Mouse (Mus musculus) Patski (cell line): ENCODE results near the gene Pdzd2. TPM values are rescaled to one million over a fixed set of nuclear protein-coding genes. Genes with fewer than 3 reads are reported as not detected.

Experiments used
- ATAC-seq: fragments of 100-300 bp; one replicate; pipeline ENCODE4 v1.8.0; 2021
- CTCF ChIA-PET: fragments of 350-600 bp; sonication (Branson Sonifier 250); formaldehyde crosslinking; loops from one replicate; lab custom pipeline; 2022; ENCODE audit warnings: inconsistent platforms; lab: Charles Lee
- POLR2A ChIA-PET: fragments of 350-600 bp; sonication (Branson Sonifier 250); formaldehyde crosslinking; loops from one replicate; lab custom pipeline; 2022; ENCODE audit warnings: antibody characterized with exemption, inconsistent platforms; lab: Charles Lee
- DNase-seq: peaks from one replicate; pipeline ENCODE4 v3.0.0-alpha.2; 2011; ENCODE audit warnings: low read depth, low spot score
- H3K27me3 ChIP-seq: fragments of 371-371 bp; one replicate; pipeline ENCODE4 v1.5.1; 2021
- CTCF ChIP-seq: fragments of 100-300 bp; IDR thresholded peaks from one replicate; pipeline ENCODE4 v1.5.1; 2021
- in situ Hi-C: fragments of 300-500 bp; cut with MboI; formaldehyde crosslinking; loops from 3 replicates; pipeline ENCODE4 v1.11.1; 2018; ENCODE audit warnings: low pct_unique_long_range_greater_than_20kb, mixed read lengths
- polyA plus RNA-seq: library from polyadenylated mRNA; unstranded; gene quantifications from one replicate; pipeline ENCODE4 v1.2.3, GENCODE M21; 2021

Gene Pdzd2
- polyA plus RNA-seq, 1 experiment from 2014 or later: 0.10 TPM

DNA sequence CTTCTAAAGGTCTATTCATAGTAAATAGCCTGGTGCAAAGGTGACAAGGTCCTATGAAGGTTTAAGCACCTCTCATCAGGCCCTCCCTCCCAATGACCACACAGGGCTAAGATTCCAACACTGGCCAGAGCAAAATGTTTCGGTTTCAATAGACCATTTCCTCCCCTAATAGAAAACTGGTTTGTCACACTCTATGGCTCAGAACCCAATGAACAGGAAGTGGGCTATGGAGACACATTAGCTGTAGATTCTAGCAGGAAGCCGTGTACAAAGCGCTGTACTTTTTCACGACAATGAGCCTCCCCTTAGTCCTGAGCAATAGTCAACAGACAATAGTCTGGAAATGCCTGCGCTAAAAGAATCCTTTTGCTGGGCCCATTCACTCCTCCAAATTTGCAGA is 315.5 kb downstream of the Pdzd2 start:
- no peak for ATAC-seq
- in situ Hi-C loops: no loop called here
- CTCF ChIA-PET: no interaction called here
- TF ChIP-seq CTCF: no peak
- no peaks in the 10 kb centered on the region for H3K27me3 ChIP-seq
- DNase-seq: no peak
- POLR2A ChIA-PET: interaction anchor here (1.0 kb wide), 1 partner anchor 16 kb away, joined by 3 read pairs; no protein-coding TSS in a partner anchor

DNA sequence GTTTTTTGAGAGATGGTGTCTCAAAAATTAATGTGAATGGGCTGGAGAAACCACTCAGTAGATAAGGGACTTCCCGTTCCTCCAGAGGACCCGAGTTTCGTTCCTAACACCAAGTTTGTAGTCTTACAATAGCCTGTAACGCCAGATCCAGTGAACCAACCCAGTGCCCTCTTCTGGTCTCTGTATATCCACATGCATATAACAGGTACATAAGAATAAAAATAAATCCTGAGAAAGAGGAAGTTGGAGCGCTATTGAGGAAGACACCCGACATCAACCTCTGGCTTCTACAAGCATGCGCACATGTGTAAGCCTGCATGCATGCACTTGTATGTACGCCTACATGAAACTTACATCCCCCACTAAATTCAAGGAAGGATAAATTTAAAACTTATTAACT is 318.8 kb downstream of the Pdzd2 start:
- no peaks in the 10 kb centered on the region for H3K27me3 ChIP-seq
- DNase-seq: no peak
- in situ Hi-C loops: no loop called here
- ChIA-PET POLR2A (no interaction called here), CTCF (interaction anchor here (1.3 kb wide), 1 partner anchor 22 kb away, joined by 3 read pairs; no protein-coding TSS in a partner anchor)
- no peak for TF ChIP-seq CTCF
- ATAC-seq: no peak

DNA sequence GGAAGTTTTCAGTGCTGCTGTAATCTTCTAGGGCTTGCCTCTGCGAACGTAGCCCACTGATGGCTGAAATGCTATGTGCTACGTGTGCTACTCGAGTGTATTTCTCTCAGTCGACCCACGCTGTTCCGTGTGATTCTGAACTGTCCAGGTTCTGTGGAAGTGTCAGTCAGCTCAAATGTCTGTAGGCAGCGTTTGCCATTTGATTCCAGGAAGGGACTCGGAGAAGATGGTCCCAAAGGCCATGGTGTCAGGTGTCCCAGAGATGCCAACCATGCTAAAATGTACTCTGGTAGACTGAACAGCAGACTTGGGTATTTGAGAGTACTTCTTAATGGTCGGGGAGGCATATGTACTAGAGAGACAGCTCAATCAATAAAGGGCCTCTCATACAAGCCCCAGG is 319.3 kb downstream of the Pdzd2 start:
- CTCF ChIA-PET: no interaction called here
- DNase-seq: no peak
- POLR2A ChIA-PET: no interaction called here
- in situ Hi-C loops: no loop called here
- ATAC-seq: no peak
- H3K27me3 ChIP-seq: no peaks in the 10 kb centered on the region
- no peak for TF ChIP-seq CTCF

DNA sequence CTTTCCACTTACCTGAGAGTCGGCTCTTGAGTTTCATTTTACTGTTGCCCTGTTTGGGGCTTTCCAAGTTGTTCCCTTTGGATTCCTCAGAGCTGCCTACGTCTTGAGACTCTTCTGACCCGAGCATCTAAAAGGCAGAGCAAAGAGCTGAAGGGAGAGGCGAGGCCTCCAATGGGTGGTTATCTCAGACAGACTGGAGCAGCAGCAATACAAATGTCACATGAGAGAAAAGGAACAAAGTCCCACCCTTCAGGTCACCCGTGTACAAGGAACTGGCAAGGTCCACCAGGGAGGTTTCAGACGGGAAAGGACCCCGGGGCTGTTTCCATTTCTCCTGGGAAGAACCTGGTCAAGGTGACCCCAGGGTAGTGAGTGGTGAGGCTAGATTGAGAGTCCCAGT is 320.3 kb downstream of the Pdzd2 start:
- DNase-seq (no peak), ATAC-seq (no peak)
- ChIA-PET CTCF (no interaction called here), POLR2A (no interaction called here)
- no peak for TF ChIP-seq CTCF
- no peaks in the 10 kb centered on the region for H3K27me3 ChIP-seq
- in situ Hi-C loops: no loop called here

DNA sequence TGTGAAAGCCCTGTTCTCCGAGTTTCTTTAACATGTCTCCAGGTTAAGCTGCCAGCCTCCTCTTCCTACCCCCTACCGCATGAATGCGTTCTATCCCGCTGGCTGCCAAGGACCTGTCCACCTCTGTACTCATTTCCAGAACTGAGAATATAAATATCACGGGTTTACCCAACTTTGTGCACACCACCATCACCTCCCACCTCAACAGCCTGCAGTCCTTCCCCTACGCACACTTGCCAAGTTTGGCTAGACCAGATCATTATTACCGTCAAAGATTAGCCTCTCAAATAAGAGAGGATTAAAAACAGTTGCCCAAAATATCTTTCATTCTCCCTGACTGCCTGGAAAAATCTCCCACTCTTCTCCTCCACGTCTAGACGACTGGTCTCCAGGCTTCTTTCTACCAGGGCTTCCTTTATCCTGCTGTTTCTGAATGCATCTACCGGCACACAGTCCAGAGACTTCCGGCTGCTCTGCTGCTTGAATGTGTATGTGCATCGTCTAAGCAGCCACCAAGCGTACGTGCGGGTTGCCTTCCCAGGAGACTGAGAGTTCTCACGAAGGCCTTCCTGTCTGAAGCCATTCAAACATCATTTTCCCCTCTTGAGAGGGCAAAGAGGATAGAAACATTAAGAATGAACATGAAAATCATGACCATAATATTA is 324.1 kb downstream of the Pdzd2 start:
- H3K27me3 ChIP-seq: no peaks in the 10 kb centered on the region
- DNase-seq: no peak
- ATAC-seq: no peak
- CTCF ChIA-PET: no interaction called here
- POLR2A ChIA-PET: interaction anchor here (0.8 kb wide), 1 partner anchor 14 kb away, joined by 3 read pairs; no protein-coding TSS in a partner anchor
- in situ Hi-C loops: no loop called here
- TF ChIP-seq CTCF: no peak

DNA sequence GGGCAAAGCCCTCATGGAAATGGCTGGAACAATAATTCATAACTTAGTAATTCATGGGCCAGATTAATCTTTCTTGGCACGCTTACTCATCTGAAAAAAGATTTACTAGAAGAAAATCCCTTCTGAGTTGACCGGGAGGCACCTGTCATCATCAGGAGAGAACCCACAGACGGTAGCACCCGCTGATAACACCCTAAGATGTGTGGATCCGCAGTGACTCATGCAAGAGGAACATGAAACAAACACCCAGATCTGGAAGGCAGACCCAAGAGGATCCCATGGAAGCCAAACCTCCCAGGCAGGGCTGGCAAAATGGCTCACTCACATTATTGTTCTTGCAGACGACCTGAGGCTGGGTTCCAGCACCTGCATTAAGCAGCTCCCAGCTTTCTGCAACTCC is 325.0 kb downstream of the Pdzd2 start:
- peak; percentile 84 for ATAC-seq
- peak; percentile 72 for DNase-seq
- TF ChIP-seq CTCF: no peak
- CTCF ChIA-PET: no interaction called here
- H3K27me3 ChIP-seq: no peaks in the 10 kb centered on the region
- in situ Hi-C loops: no loop called here
- POLR2A ChIA-PET: no interaction called here

DNA sequence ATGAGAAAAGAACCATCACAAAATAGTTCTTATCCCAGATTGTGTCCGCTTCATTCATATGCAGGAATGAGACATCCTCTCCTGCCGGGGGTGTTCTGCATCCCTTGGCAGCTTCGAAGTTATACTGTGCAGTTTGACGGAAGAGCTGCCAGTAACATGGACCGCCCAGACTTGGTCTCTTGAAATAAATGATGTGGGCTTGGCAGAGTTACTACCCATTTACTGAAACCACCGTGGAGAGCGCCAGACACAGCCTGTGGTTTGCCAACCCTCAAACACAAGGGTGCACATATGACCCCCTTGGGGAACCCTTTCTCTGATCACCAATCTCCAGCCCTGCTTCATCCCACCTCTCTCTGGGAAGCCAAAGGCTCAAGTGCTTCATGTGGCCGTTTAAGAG is 331.5 kb downstream of the Pdzd2 start:
- ATAC-seq (no peak), DNase-seq (no peak)
- CTCF ChIA-PET: no interaction called here
- in situ Hi-C loops: no loop called here
- peaks cover 14% of the 10 kb centered on the region for H3K27me3 ChIP-seq
- POLR2A ChIA-PET: interaction anchor here (0.6 to 0.8 kb wide), 4 partner anchors 16 to 111 kb away, joined by 3 read pairs; no protein-coding TSS in a partner anchor
- no peak for TF ChIP-seq CTCF

DNA sequence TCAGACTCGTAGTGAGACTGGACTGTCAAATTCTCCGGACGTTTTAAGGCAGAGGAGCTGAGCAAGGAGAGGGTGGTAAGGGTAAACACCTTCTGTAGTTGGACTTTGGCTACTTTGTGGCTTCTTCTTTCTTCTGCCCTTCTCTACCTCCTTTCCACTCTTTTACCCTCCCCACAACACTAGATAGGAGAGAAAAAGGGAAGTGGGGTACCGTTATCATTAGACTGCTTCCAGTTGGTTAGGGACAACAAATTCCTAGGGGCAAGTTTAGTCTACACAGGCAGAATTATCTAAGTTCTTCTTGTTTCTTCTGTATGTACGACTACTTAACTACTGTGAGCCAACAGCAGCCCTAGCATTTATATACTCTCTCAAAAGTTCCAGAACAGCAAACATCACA is 334.1 kb downstream of the Pdzd2 start:
- no peak for ATAC-seq
- in situ Hi-C loops: no loop called here
- H3K27me3 ChIP-seq: peaks cover 14% of the 10 kb centered on the region
- no peak for DNase-seq
- CTCF ChIA-PET: no interaction called here
- no peak for TF ChIP-seq CTCF
- POLR2A ChIA-PET: no interaction called here

DNA sequence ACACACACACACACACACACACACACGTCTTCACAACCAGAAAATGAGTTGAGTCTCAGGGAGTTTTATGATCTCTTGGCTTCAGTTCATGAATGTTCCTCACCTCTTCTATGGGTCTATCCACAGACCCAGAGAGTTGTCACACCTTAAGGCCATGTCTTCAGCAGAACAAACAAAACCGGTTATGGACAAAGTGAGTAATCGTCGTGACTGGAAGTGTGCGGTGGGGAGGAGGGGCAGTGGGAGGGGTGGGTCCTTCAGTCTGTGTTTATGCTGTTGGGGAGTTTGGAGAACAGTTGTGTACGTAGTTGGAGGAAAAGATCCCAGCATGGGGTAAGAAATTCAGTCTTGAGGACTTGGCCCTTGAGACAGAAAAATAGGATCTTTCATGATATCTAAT is 342.7 kb downstream of the Pdzd2 start:
- ATAC-seq (no peak), DNase-seq (no peak)
- TF ChIP-seq CTCF: no peak
- in situ Hi-C loops: no loop called here
- CTCF ChIA-PET: no interaction called here
- peaks cover 12% of the 10 kb centered on the region for H3K27me3 ChIP-seq
- POLR2A ChIA-PET: no interaction called here

DNA sequence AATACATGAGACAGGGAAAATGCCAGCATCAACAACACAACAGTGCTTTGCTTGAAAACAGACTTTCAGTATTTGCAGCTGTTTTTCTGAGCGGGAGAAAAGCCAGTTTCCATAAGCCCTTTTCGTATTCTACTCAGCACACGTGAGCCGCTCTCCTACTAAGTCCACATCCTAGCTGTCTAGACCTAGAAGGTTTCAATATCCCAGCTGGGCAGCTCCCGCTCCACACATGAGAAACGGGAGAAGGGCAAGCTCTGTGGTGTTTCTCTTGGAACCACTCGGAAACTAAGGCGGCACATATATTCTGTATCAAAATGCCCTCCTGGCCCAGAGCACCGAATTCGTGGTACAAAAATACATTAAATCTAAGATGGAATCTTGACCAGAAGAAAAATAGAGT is 345.0 kb downstream of the Pdzd2 start:
- ATAC-seq: no peak
- DNase-seq: no peak
- H3K27me3 ChIP-seq: peaks cover 11% of the 10 kb centered on the region
- in situ Hi-C loops: no loop called here
- CTCF ChIA-PET: no interaction called here
- POLR2A ChIA-PET: no interaction called here
- TF ChIP-seq CTCF: no peak

DNA sequence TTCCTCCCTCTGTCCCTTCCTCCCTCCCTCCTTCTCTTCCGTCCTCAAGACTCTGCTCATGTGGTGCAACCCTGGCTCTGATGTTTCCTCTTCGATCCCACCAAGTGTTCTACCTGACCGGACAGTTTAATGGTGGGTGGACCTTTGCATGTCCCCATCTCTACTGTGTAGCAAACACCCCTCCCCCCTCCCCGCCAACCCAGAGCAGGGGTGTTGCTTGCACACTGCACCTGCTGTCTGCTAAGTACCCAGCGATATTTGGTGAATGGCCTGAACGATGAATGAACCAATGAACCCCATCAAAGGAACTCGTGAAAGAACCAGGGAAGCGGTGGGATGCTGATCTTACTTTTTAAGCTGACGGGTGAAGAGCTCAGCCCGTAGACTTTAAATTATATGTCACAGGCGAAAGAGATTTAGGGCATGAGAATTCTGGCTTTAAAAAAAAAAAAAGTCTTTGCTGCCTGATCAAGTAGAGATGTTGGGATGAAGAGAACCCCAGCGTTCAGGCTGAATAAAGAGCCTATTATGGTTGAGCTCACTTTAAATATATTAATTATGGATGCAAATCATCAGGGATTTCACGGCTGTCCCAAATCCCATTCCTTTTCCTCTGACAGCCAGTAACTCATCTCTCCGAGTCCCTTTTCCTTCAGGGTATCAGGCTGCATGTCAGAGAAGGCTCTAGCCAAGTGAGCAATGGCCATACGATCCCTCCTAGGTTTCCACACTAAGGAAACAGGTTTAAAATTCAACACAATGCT is 350.8 kb downstream of the Pdzd2 start:
- ATAC-seq: no peak
- TF ChIP-seq CTCF: no peak
- ChIA-PET POLR2A (no interaction called here), CTCF (no interaction called here)
- peaks cover 3% of the 10 kb centered on the region for H3K27me3 ChIP-seq
- DNase-seq: no peak
- in situ Hi-C loops: no loop called here
